Mouse (Mus musculus) regulatory T cell (primary cell): ENCODE measurements around the gene Polr3k.

Source experiments
- in situ Hi-C: fragments of 300-600 bp; cut with MboI, MseI; formaldehyde crosslinking; loops from one replicate; pipeline ENCODE4 v1.15.1; 2025; ENCODE audit warnings: high pct_unique_total_duplicates

Gene Polr3k

GRCm38 (mm10) chr2:181863791-181864535 is at the start of gene Polr3k:
Gene Polr3k, plus strand, starts transcription at chr2:181864337.
- in situ Hi-C loops: loop anchor here (10.0 kb wide), 1 partner anchor 139 kb away; no protein-coding TSS in a partner anchor

GRCm38 (mm10) chr2:181829032-181829650 is 35.0 kb upstream of the Polr3k start:
- in situ Hi-C loops: no loop called here

- in situ Hi-C loops: no loop called here
These were observed 31.4 kb upstream of the Polr3k start for GRCm38 (mm10) chr2:181832745-181833144.

- in situ Hi-C loops: no loop called here
These were observed 26.5 kb upstream of the Polr3k start, which contains the start of gene Pcmtd2 for GRCm38 (mm10) chr2:181837372-181838292. Gene Pcmtd2, plus strand, starts transcription at chr2:181837854.

GRCm38 (mm10) chr2:181838293-181838680 is 25.9 kb upstream of the Polr3k start:
- in situ Hi-C loops: no loop called here

GRCm38 (mm10) chr2:181845709-181846394 is 18.3 kb upstream of the Polr3k start:
- in situ Hi-C loops: no loop called here

- in situ Hi-C loops: loop anchor here (10.0 kb wide), 1 partner anchor 140 kb away; no protein-coding TSS in a partner anchor
These were observed 361 bp downstream of the Polr3k start for GRCm38 (mm10) chr2:181864536-181864860.

- in situ Hi-C loops: loop anchor here (10.0 kb wide), 1 partner anchor 142 kb away; no protein-coding TSS in a partner anchor
These were observed 2.8 kb downstream of the Polr3k start for GRCm38 (mm10) chr2:181866931-181867330.

GRCm38 (mm10) chr2:181871039-181871438 is 6.9 kb downstream of the Polr3k start:
- in situ Hi-C loops: no loop called here

- in situ Hi-C loops: no loop called here
These were observed 14.8 kb downstream of the Polr3k start for GRCm38 (mm10) chr2:181878903-181879302.

GRCm38 (mm10) chr2:181883022-181883749 is 19.0 kb downstream of the Polr3k start:
- in situ Hi-C loops: no loop called here

- in situ Hi-C loops: no loop called here
These were observed 53.7 kb downstream of the Polr3k start for GRCm38 (mm10) chr2:181917861-181918260.

- in situ Hi-C loops: no loop called here
These were observed 54.4 kb downstream of the Polr3k start for GRCm38 (mm10) chr2:181918501-181918900.
